Mouse (Mus musculus): ENCODE data around the gene Cdh4.

Gene Cdh4

DNA sequence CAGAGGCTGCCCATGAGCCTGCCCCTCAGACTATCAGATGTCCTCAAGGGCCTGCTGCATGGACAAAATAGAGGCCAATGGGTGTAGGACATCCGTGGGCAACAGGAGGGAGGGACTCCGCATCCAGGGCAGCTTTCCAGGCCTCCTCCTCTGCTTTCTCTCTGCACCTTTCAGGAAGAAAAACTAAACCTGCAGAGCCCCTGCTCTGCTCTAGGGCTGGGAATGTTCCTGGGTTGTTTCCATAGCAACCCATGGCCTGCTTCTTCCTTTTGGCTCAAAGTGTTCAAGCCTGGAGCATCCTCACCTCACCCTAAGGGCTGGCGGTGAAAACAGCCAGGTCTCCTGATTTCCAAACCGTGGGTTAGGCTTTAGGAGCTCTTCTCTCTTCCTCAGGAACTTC is 414.9 kb downstream of the Cdh4 start:
- DNase-seq (ENCODE audit: low read depth, low spot score): no peak

DNA sequence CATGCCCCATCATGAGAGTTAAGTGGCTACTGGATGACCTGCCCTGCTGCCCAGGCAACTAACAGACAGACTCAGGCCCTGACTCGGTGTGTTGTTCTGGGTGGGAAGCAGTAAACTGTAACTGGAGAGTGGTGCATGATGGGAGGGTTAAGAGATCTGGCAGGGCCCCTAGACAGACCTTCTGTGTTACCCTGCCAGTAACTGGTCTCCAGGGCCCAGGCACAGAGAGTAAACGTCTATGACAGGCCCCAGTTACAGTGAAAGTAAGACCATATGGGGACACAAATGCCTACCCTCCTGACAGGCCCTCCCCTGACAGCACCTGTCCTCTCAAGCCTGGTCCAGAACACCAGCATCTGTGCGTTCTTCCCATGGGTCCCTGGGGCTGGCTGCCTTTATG is 420.4 kb downstream of the Cdh4 start:
- DNase-seq (ENCODE audit: low read depth, low spot score): no peak

DNA sequence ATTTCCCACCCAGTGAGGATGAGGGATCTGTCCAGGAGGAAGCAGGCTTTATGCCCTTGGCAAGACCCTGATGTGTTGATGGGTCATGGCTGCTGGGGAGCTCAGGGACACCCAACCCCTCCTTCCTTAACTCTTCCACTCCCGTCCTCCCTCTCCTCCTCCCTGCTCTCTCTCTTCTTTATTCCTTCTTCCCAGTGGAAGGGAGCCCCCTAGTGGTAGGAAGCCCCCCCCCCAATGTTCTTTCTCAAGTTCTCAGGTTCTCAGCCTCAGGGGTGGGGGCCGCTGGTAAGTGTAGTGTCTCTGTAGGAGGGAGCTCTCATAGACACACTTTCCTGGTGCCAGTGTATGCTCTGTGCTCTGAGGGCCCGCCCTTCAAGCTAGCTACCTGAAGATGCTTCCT is 421.0 kb downstream of the Cdh4 start:
- no peak for DNase-seq (ENCODE audit: low read depth, low spot score)

DNA sequence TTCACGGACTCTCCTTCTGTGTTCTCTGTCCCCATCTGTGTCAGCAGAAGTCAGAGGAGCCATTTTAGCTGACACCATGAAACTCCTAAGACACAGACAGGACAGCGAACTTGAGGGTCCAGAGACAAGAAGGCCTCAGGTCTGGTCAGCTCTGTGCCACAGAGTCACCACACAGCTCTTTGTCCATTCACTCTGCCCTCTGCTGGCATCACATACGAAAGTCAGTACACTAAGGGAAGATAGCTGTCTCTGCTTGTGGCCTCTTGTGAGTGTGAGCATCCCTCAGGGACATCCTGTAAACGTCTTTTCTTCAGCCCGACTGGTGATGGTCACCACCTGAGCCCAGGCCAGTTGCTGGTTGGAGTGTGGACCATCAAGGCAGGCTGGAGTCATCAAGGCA is 422.9 kb downstream of the Cdh4 start:
- DNase-seq (ENCODE audit: low read depth, low spot score): no peak

DNA sequence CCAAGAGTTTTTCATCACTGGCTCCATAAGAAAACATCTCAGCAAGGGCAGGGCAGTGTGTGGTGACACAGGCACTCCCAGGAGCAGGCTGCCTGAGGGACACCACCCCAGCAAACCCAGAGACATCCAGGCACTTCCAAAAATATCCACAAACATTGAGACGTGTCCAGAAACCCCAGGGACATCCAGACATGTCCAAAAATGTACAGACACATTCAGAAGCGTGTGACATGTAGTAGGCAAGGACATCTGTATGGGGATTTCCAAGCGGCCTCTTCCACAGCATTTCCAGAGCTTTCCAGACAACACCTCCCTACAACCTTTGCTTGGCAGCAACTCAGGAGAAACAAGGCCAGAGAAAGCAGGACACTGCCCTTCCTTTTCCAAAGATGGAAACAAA is 425.4 kb downstream of the Cdh4 start:
- DNase-seq (ENCODE audit: low read depth, low spot score): no peak

DNA sequence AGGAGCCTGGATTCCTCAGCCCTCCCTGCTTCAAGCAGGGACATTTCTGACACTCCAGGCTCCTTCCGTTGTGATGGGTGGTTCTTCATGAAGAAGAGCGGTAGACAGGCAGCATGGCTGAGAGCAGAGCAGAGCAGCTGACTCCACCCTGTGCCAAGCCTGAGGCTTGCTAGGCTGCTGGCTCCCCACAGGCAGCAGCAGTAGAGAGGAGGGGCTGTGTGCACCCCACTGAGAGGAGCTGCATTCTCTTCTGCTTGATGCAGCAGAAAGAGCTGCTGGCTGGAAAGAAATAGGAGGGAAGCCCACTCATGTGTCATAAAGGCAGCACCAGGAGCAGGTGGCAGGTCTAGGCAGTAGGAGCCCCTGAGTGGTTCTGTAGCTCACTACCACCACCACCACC is 427.6 kb downstream of the Cdh4 start:
- no peak for DNase-seq (ENCODE audit: low read depth, low spot score)

DNA sequence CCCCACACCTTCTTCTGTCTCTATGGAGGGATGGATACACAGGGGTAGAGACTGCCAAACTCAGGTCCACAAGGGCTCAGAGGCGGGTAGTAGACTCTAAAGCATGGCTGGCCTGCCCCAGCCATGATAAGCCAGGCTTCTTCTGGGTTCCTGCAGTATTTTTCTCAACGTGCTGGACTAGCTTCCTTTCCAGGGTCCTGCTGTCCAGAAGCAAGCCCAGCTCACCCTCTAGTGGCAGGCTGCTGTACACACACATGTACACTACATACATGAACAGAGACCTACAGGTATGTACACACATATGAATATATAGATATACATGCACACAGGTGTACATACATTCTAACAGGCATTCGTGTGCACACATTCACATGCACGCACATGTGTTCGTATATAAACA is 430.5 kb downstream of the Cdh4 start:
- DNase-seq (ENCODE audit: low read depth, low spot score): peak; percentile 54

DNA sequence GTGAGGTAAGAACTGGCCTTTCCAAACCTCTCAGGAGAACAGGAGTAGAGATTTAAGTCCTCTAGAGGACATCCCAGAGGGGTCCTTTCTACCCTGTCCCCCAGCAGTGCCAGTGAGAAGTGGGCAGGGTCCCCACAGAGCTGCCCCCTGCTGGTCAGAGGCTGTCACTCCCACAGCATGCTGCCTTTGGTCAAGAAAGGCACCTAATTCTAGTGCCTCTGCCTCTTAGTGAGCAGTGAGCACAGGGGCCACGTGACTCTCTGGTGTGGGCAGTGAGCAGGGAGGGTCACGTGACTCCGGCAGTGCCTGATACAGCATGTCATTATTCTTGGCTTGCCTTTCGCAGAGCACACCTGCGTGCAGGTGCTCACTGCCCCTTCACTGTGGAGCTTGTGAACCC is 431.1 kb downstream of the Cdh4 start:
- no peak for DNase-seq (ENCODE audit: low read depth, low spot score)

DNA sequence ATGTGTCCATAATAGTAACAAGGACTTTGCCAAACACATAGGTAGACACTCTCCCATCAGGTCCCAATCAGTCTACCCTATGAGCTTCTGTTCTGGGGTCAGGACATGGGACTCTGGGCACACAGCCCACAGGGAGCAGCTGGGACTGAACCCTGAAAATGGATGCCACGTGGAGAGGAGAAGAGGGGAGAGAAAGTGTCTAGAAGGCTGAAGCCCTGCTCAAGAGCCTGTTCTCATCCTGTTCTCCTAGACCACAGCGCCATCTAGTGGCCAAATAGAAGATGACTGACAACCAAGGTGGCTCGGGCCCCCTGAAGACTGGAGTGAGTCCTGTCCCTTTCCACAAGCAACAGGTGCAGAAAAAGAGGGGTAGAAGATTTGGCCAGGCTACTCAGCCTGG is 432.9 kb downstream of the Cdh4 start:
- peak; percentile 79 for DNase-seq (ENCODE audit: low read depth, low spot score)

DNA sequence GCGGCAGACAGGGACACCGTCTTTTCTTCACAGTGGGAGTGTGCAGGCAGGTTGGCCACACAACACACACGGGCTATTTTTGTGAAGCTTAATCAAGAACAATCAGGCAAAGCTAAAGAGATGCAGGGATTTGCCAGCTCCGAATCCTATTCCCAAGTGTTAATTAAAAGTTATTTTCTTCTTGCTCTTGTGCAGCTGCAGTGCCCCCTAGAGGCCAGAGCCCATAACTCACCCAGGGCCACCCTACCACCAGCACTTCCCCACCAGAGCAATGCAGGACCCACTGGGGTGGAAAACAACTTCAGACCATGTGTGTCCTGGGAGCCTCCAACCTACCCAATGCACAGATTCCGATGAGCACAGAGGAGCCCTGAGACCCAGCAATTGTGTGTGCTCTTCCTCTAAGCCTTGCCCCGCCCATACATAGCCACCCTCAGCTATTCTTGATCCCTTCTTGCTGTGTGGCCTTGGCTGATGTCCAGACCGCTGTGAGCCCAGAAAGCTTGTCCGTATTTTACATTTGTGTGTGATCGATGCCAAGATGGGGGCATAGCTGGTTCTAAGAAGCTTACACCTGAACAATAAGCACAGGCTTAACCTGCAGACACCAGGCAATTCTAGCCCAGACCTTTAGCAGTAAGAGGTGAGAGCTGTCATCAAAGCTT is 435.5 kb downstream of the Cdh4 start:
- DNase-seq (ENCODE audit: low read depth, low spot score): peak; percentile 63

DNA sequence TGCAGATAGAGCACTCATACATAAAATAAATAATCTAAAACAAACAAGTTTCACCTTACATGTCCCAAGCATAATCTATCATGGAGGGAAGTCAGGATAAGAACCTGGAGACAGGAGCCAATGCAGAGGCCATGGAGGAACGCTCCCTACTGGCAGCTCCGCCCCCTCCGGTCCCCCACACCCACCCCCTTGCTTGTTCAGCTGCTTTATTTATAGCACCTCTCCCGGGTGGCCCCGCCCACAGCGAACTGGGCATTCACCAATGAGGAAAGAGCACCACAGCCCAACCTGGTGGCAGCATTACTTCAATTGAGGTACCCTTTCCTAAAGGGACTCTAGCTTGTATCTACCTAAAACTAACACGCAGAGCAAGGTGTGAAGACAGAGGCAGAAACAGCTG is 442.3 kb downstream of the Cdh4 start:
- no peak for DNase-seq (ENCODE audit: low read depth, low spot score)

DNA sequence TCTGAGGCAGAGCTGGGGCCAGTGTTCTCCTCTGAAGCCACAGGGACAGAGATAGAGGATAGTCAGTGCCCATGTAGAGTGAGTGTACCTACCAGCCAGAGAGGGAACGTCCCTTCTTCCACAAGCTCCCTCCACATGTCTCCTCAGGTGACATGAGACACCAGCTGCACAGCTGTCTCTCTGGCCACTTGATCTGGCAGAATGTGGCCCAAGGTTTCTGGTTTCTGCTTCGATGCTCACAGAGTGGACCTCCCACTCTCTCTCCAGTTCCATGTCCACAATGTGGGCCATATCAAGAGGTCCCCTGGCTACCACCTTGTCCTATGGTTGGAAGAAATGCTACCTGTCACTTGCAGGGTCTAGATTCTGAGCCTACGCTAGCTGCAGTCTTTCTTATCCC is 448.8 kb downstream of the Cdh4 start:
- DNase-seq (ENCODE audit: low read depth, low spot score): no peak

DNA sequence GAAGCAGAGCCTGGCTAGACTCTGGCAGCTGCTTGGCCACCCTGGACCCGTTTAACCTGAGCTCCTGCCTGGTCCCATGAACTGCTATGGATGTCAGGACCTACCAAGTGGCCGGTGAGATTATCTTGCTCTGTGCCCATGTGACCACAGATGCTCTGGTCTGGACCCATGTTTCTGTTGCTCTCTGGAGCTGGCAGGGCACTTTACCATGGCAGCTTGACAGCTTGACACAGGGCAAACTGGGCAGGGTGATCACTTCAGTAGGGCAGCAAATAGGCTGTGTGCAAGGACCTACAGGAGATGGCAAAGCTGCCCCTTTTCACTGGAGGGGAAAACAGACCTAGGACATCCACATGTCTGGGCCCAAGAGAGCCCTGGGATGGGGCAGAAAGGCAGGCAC is 454.7 kb downstream of the Cdh4 start:
- no peak for DNase-seq (ENCODE audit: low read depth, low spot score)

DNA sequence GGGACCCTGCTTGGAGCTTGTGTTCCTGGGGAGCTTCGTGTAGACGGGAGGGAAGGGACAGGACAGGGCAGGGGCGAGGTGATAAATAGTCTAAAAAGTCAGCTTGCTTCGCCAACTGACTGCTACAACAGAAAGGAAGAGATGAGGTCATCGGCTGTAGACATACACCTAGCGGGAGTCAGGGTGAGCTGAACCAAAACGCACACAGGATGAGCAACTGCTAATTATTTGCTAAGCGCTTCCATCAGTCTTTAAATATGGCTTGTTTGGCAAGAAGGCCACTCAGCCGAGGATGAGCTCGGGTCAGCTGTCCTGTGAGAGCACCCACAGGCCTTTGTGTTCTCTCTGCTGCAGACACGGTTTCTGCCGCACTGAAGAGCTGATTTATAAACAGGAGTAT is 470.7 kb downstream of the Cdh4 start:
- peak; percentile 26 for DNase-seq (ENCODE audit: low read depth, low spot score)

DNA sequence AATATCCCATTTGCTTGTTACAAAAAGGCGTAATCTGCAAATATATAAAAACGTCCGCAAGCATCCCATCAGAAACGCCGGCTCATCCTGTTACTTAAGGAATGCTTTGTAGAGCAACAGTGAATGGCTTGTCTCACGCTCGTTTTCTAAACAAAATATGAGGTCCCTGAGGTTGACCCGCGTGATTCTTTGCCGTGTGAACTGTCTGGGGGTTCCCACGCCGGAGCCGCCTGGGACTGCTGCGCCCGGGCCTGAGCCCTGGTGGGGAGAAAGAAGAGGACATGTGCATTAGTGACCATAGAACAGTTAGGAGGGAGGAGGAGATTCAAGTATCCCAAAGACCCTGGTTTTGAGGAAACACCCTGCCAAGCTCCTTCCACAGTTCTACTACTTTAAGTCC is 471.1 kb downstream of the Cdh4 start:
- DNase-seq (ENCODE audit: low read depth, low spot score): peak; percentile 29

DNA sequence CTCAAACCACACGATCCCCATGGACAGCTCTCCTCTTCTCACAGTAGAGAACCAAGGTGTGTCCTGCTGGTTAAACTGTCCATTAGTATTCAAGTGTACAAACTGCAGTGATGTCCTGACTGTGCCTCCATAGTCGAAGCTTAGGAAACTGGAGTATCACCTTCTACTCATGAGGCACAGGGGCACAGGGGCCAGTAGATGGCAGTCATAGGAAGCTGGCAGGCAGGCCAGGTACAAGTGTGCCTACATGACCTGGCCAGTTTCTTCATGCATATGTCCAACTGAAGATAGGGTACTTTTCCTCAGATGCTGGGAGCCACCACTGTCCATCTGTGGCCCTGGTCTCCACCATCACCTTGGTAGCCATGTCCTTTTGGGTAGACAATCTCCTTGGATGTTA is 472.0 kb downstream of the Cdh4 start:
- DNase-seq (ENCODE audit: low read depth, low spot score): no peak

DNA sequence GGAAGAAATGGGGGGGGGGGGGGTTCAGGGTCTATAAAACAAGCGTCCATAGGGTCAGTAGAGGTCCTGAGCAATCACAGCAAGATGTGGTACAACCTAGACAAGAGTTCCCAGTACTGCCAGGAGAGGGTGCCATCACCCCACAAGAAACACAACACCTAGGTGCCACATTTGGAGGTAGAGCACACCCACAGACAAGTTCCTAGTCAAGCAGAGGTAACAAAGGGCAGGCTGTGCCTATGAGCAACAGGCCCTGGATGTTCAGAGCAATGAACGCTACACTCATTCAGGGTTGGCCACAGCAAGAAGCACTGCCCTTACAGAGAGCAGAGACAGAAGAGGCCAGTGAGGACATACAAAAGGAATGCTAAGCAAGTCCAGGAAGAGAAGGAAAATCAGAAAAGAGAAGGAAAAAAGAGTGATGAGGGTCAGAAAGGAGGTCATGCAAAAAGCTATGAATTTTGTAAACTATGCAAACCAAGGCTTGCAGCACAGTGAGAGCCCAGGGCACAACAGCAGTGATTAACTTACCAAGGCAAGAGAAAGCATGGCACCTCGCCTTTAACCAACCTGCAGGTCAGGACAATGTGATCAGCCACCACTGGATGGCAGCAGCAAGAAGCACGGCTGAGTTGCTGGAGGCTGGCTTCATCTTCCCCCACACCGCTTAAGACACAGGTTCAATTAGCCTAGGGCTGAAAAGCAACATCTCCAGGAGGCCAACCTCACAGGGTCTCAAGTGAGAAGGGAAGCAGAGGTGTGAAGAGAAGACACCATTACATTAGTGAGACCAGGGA is 474.8 kb downstream of the Cdh4 start:
- DNase-seq (ENCODE audit: low read depth, low spot score): peak; percentile 72

DNA sequence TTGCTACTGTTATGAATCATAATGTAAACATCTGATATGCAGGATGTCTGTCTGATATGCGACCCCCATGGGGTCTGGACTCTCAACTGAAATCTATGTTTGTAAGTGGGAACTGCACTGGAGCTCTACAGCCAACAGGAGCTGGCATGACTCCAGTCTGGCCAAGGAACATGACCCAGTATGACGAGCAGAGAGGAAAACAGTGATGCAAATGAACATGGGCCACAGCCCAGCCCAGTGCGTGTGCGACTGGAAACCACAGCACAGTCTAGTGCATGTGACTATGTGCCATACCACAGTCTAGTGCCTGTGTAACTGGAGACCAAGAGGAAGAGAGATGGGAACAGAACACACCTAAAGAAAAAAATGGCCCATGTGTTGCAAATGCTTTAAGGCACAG is 477.8 kb downstream of the Cdh4 start:
- no peak for DNase-seq (ENCODE audit: low read depth, low spot score)

DNA sequence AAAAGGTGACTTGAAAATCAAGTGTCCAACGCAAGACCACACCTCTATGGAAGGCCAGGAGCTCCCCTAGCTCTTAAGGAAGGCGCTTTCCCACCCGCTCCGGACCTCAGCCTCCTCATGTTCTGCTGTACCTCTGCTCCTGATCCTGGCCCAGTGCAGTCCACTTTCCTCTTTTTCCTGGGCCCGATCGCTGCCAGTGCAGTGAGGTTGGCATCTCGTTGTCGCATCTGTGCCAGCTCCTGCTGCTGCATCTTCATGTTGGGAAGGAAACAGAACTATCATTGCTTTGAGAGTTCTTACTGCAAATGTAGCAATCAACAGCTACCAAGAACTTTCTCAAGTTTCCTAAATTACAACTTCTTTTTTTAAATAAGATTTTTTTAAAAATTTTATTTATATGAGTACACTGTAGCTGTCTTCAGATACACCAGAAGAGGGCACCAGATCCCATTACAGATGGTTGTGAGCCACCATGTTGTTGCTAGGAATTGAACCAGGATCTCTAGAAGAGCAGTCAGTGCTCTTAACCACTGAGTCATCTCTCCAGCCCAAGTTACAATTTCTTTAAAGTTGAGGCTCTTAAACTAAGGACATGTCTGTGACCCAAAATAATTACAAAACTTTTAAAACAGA is 478.9 kb downstream of the Cdh4 start:
- no peak for DNase-seq (ENCODE audit: low read depth, low spot score)

DNA sequence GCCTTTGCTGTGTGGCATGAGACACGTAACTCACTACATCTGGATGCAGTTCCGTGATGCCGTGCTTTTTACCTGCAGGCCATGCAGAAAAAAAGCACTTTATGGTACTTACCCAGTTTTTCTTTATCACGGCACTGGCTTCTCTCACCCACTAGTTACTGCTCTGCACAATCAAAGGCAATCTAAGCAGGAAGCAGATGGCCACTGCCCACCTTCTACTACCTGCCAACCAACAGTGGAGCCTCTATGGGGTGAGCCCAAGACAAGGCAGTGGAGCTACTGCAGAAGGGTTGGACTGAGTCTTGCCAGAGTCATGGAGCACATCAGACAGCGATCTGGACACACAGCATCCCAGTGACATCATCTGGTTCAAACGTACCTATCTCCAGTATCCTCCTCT is 481.8 kb downstream of the Cdh4 start:
- DNase-seq (ENCODE audit: low read depth, low spot score): no peak

DNA sequence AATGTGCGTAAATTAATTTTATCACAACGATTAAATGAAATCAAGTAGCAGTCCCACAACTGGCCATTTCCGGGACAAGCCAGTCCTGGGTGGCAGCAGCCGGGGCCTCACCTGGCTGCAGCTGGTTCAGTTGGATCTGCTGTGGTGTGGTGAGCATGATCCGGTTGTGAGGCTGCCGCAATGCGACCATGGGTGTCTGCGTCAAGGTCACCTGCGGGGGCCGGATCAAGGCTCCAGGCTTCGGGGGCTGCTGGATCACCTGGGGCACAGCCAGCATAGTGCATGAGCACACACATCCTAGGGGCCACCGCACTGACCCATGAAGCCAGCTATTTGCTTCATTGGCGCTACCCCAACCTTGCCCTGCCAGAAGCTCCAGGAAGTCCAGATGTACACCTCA is 486.9 kb downstream of the Cdh4 start:
- DNase-seq (ENCODE audit: low read depth, low spot score): no peak

DNA sequence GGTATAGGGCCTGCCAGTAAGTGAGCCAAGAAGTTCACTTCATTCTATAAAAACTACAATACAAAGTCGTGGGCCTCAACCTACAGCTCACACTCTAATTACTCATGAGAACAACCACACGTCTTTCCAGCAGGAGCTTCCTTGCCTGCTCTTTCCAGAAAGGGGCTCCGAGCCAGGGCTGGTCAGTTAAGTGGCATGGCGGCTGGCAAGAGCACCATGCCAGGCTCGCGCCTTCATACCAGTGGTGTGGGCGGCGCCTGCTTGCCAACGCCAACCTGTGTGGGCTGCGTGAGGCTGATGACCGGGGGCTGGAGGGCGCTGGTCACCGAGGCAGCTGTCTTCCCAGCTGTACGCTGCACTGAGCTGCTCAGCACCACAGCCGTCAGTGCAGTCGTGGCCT is 489.5 kb downstream of the Cdh4 start:
- DNase-seq (ENCODE audit: low read depth, low spot score): no peak

DNA sequence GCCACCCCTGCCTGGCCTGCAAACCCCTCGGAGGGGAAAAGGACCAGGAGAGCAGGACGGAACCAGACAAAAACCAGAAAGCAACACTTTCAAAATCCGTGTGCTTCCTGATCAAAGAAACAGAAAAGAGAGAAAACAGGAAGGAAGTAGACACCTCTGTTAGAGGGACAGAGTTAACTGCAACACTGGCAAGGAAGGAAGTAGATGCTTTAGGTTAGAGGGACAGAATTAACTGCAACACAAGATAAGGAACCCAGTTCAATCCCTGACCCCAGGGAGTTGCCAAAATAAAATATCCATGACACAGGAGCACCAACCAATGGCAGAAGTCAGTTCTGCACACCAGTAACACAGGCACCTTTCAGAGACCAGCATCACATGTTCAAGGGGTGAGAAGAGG is 491.9 kb downstream of the Cdh4 start:
- DNase-seq (ENCODE audit: low read depth, low spot score): no peak
